Mouse (Mus musculus) urinary bladder, postnatal 10 days (tissue): Measurements from ENCODE around the gene Fam168a.
"Not testable (repeated sequence)": the region's sequence is repeated elsewhere in the genome, so short reads cannot be mapped to it uniquely, and the experiment has no call there.

Source experiments
- DNase-seq: peaks from one replicate; pipeline ENCODE4 v3.0.0; 2022; ENCODE audit warnings: low spot score

Fam168a gene

DNA sequence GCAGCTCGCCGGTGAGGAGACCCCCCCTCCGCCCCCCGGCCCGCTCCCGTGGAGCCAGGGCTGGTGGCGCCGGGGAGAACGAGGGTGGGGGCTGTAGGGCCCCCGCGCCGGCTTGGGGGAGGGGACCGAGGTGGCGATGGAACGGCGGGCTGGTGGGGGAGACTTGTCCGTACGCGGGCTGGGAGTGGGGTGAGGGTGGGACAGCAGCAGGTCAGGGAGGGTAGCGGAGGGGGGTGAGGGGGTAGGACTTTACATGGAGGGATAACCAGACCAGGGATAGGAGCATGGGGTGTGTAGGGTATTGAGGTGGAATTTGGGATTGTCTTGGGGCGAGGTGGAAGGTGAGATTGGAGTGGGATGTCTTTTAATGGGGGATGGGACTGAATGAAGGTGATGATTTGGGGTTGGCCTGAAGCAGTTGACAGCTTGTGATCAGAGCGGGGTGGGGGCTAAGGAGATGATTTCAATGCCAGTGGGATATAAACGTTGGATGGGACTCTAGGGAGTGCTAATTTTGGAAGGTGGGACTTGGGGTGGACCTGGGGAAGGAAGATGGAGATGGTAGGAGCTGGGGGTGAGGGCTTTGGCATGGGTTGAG lies 547 bp downstream of the Fam168a start:
- DNase-seq = no peak

DNA sequence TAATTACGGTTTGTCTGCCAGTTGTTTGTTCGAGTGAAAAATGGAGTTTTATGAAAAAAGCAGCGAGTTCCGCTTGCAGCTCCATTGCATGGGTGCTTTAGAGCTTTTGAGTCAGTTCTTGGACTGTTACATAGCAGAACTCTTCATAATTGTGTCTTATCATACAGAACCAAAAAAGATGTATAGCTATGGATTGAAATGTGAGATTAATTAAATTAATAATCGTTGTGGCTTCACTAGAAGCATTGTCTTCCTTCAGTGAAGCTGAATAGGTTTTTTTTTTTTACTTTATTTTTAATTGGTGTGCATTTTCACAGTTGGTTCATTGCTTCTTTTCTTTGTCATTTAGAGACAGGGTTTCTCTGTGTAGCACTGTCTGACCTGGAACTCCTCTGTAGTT lies 12.3 kb downstream of the Fam168a start:
- no peak for DNase-seq

DNA sequence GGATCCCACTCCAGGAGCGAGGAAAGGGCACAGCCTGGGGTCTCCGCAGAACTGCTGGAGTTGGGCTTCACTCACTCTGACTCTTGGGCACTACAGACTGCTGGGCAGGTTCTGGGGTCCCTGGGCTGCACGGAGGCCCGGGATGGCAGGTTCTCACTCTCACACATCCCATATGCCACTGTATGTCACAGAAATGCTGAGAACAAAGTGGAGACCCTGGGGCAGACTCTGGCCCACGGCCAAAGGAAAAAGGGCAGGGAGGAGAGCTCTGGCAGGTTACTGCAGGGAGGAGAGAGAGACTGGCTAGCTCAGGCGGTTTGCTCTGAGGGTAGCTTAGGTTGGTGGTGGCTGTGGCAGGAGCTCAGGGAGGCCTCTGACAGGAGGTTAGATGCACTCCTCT lies 15.8 kb downstream of the Fam168a start:
- no peak for DNase-seq

DNA sequence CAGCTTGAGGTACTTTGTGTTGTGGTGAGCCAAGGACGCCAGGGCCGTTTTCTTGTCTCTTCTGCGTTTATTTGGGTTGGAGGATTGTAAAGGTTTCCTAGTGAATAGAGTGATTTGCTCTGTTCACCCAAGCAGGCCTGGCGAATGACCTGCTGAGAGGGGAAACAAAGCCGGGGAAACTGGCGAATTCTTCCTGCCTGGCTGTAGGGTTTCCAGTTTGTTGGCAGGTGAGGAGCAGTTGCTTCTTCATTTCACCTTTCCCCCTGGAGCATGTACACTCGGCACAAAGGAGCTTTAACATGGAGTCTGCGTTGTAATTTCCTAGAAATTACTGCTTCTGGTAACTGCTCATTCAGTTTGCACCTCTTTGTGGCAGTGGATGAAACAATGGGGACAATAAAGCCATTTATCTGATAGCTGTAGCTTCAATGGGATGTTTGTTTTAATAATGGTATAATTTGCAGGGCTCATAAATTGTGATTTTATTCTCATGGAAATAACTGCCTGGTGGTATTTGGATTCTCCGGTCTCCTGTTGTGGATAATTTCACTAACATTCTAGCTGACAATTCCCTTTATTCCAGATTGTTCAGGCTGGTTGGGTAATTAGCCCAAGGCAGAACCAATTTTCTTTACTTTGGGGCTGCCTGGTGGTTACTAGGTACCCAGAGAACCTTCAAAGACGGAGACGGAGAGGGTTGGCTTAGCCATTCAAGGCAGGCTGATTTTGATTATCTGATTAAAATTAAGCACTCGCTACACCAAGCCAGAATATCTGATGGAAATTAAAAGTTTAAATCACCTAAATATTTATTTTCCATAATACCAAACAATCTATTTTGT lies 17.2 kb downstream of the Fam168a start:
- DNase-seq = no peak

DNA sequence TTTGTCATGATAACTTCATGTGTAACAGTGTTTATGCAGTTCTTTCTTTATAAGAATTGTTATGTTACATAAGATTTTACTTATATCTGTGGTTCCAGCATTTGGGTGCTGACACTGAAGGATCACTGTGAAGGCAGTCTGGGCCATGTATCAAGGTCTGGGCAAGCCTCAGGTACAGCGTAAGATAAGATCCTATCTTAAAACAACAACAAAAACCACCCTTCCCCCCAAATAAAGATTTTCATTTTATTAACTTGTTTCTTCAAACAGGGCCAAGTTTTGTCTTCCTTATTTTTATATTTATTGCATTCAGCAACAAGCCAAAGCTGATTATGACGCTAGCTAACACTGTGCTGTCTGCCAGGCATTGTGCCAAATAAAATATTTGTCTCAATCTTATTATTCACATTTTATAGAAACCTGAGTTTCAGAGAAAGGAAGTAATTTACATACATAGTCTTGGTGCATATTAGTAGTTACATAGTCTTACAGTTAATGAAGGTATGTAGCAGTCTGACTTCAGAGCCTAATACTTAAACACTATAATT lies 21.2 kb downstream of the Fam168a start:
- DNase-seq = no peak

DNA sequence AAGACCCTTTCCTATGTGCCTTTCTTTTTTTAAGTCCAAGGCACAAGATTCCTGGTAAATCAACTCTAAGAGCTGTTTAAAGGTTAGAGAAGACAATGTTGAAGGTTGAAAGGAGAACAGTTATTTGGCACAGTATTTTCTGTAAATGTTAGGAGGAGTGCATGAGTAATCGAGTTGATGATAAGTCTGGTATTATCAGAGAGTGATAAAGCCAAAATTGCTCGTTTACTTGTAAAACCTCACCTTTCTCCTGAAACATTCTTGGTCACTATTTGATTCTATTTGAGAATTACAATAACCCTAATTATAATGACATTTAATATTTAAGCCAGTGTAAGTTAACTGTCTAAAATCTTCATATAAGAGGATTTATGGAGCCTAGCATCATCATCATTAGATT lies 23.3 kb downstream of the Fam168a start:
- no peak for DNase-seq

DNA sequence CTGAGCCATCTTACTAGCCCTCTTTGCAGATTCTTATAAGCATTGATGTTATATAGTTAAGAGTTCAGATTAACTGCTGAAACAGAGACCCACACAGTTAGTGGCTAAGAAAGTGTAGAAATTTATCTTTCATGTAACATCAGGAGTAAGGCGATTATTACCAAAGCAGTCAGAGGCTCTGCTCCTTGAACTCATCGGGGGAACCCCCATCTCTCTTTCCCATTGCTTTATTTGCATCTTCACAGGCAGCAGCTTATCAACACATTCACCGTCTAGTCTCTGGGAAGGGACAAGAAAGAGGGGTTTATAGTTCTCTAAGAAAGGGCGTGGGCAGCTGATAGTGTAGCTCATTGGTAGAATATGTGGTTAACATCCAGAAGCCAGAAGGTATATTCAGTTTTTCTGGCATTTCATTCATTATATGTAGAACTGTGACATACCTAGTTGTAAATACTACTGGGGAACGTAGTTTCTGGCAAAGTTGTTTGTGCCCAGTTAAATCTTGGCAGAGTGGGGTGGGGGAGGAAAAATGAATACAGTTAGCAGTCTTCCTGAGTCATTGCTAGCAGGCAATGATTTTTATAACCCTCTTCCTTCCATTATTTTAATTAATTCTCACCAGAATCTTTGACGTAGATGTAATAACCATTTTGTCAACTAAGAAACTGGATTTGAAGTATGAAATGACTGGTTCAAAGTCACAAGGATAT lies 26.1 kb downstream of the Fam168a start:
- DNase-seq = no peak

DNA sequence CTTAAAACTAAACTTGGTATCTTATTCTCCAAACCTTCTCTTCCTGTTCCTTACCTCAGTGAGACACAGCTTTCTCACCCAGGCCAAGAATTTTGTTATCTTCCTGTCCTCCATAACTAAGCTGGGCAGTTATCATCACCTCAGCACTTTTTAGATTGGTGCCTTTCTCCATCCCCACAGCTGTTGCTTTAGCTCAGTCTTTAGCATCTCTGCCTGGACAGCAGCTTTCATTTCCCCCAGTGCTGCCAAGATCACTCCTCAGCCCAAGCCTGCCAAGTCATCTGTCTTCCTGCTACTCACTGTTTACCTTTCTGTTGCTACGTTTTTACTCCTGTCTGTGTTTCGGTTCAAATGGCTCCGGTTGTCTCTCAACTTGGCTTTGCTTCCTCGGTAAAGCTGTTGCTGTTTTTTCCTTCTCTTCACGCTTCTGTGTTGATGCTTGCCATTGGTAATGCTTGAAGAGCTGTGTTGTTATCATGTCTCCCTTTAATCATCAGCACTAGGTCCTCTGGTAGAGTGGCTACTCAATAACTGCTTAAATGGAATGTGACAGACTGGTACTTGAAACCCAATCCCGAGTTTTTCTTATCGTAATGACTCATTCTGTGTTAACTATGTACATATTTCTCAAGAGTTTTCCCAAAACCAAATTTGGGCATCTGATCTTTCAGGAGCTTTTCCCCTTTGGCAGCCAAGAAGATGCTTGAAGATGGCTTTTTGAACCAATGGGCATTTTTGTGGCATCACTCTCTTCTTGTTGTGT lies 26.8 kb downstream of the Fam168a start:
- DNase-seq = no peak

DNA sequence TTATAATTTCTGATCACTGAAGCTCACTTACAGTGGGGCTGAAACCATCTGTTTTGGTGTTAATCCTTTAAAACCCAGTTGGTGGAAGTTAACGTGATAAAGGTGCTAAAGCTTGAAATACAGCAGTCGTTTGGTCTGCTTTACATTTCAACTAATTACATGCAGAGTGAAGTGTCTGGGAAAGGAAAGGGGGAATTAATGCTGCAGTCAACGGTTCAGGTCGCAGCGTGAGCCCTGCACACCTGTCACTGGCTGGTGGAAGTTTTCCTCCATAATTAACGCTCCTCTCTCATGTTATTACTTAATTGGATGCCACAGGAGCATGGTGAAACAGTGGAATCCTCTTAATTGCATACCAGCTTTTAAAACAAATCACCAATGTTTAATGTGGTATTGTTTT lies 27.8 kb downstream of the Fam168a start:
- DNase-seq = no peak

DNA sequence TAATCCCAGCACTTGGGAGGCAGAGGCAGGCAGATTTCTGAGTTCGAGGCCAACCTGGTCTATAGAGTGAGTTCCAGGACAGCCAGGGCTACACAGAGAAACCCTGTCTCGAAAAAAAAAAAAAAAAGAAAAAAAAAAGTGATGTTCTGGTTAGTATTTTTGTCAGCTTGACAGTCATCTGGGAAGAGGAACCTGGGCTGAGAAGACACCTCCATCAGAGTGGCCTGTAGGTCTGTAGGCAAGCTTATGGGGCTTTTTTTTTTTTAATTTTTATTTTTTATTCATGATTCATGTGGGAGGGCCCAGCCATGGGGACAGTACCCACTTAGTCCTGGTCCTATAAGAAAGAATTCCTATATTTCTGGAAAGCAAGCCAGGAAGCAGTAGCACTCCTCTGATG lies 28.5 kb downstream of the Fam168a start:
- DNase-seq = not testable (repeated sequence)

DNA sequence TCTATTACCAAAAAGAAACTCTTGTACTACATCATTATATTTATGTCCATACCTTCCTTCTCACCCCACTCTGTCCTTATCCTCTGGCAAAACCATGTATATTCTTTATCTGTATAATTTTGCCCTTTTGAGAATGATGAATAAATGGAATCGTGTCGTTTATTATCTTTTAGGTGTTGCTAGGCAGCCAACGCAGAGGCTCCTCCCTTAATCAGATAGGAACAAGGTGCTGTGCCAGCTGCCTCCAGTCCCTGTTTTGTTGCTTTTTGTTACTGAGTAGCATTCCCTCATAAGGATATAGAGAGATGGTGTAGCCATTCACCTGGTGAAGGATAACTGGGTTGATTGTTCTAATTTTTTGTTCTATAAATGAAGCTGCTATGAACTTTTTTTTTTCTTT lies 29.7 kb downstream of the Fam168a start:
- DNase-seq = no peak

DNA sequence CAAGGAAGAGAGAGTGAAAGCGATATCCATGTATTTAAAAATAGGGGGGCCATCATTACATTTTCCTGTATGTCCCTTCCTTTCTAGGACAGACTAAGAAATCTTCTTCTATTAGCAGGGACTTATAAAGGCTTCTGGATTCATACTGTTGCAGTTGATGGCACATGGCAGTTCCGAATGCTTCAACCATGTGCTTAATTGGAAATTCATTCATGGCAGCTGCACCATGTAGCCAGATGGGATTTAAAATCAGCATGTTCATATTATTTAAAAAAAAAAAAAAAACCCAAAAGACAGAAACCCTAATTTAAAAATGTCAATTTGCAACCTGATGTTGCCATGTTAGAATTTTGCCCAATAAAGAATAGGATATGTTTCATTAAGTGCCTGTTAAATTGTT lies 37.9 kb downstream of the Fam168a start:
- no peak for DNase-seq

DNA sequence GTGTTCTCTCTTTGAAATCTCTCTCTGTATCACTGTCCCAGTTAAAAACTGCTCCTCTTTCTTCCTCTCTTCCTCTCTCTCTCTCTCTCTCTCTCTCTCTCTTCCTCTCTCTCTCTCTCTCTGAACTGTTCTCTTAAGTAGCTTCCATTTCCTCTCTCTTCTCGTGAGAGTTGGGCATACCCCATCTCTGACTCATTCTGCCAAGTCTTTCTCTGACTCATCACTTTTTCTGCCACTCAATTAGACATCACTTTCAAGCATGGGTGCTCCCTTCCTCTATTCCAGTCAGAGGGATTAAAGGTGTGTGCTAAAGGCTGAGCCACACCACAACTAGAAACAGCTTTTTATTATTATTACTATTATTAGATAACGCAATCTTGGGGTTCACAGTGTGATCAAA lies 43.7 kb downstream of the Fam168a start:
- DNase-seq = no peak

DNA sequence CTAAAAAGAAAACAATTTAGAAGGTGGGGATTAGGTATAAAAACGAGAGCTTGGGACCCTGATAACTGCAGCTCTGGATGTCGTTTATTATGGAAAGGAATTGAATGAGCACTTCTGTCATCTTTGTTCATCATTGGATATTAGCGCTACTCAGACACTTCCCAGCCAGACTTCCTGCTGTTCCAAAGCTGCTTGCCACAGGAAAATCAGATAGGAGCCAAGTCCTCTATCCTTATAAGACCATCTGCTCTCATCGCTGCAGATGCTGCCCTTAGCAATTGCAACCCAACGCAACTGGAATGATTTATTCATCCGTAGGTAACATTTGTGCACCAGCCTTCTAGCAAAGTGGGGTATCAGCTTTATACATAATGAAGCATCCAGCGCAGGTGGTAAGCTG lies 52.3 kb downstream of the Fam168a start:
- no peak for DNase-seq

DNA sequence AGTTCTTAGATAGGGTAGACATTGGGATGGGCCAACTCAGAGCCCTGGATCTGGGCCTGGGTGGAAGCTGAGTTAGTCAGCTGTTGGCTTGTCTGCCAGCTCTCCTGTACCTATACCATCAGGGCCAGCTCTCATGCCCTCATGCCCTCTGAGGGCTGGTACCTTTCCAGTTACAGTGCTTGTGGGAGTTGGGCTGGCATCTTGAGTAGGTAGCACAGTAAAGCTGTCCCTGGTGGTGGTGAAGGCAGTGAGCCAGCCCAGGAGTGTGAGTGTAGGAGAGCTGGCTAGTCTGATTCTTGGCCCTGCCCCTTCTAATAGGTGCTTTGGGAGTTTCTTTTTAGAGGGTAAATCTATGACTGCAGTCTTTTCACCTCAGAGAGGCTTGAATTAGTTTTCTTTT lies 56.3 kb downstream of the Fam168a start:
- no peak for DNase-seq

DNA sequence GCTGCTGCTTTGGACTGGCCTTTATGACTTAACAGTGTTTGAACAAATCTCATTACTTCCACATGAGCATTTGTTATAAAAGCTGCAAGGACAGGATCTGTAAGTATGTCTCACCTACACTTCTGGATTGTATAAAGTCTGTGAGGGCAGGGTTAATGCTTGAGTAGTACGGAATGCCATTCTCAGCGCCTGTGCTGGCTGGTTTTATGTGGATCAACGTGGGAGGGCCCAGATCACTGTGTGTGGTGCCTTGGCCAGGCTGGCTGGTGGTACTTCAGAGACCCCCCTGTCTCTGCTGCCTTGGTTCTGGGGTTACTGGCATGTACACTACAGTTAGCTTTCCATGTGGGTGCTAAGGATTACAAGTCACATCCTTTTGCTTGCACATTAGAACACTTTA lies 61.1 kb downstream of the Fam168a start:
- DNase-seq = no peak

DNA sequence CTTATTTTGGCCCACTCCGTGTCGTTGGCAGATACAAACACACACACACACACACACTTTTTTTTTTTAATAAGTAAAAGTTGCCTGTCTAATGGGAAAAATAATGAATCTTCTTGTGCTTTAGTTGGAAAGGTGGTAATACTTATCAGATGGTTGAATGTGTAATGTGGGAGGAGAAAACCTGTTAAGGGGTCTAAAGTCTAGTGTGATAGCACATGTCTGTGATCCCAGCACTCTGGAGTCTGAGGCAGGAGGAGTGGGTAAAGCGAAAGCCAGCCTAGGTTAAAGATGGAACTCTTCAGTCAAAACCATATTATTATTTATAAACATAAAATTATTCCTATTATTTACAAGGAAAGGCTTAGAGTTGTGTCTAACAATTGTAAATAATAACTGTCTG lies 61.6 kb downstream of the Fam168a start:
- DNase-seq = no peak

DNA sequence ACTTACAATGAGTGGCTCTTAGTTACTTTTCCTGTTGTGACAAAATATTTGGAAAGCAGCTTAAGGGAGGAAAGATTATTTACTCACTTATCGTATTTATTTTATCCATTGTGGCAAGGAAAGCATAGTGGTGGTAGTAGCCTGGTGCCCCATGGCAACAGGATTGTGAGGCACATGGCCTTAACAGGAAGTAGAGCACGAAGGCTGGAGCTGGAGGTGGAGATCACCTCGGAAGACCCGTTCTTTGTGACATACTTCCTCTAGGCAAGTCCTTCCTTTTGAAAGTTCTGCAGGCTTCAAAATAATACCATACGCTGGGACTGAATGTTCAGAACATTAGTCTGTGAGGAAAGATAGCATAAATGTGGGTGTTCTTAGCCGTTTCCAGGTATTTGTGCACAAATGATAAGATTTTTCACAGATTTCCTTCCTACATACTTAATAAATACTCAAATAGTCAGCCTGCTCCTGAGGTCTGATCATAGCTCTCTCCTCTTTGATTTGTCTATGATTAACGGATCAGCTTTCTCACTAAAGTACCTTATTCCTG lies 63.2 kb downstream of the Fam168a start:
- no peak for DNase-seq

DNA sequence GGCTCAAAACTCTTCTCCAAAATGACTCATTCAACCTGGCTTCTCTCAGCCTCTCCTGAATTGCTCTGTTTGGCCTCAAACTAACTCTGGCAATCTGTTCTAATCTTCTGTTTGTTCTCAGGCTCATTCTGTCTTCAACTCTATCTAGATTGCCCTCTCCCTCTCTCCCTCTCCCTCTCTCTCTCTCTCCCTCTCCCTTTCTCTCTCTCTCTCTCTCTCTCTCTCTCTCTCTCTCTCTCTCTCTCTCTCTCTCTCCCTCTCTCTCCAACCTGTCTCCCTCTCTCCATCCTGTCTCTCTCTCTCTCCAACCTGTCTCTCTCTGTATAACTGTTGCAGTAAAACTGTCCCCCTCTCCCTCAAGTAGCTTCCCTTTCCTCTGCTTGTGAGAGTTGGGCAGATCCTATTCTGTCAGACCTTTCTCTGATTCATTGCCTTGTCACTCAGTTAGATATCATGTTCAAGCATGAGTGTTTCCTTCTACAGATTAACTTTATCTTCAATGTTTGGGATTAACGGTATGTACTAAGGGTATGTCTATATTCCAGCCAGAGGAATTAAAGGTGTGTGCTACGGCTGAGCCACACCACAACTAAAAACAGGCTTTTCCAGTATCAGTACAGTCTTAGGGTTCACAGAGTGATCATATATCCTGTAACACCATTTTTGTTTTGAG lies 64.4 kb downstream of the Fam168a start:
- DNase-seq = no peak

DNA sequence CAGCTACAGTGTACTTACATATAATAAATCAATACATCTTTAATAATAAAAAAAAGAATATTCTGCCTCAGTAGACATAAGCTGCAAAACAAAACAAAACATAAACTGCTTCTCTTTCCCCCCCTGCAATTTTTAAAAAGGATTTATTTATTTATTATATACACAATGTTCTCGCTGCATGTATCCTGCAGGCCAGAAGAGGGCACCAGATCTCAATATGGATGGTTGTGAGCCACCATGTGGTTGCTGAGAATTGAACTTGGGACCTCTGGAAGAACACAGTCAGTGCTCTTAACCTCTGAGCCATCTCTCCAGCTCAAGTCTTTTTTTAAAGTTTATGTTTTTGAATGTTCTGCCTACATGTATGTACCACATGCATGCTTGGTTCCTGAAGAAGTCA lies 67.8 kb downstream of the Fam168a start:
- DNase-seq = no peak

DNA sequence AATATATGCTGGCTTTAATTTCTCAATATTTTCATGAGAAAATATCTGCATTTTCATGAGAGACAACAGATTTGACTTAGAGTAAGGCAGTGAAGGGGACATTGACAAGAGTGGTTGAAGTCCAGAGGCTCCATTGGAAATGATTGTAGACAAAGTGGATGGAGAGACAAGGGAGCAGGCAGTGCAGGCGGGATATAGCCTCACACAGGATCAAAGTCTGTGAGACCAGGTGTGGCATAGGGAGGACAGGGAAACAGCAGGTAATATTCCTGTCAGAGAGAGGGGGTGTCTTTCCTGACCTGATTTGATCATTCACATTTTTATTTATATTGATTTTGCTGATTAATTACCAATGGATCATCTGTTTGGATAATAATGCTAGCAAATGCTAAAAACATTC lies 69.4 kb downstream of the Fam168a start:
- DNase-seq = no peak
